Comparison of ENCODE assay signal across 8 mouse cellular contexts in the genomic region with DNA sequence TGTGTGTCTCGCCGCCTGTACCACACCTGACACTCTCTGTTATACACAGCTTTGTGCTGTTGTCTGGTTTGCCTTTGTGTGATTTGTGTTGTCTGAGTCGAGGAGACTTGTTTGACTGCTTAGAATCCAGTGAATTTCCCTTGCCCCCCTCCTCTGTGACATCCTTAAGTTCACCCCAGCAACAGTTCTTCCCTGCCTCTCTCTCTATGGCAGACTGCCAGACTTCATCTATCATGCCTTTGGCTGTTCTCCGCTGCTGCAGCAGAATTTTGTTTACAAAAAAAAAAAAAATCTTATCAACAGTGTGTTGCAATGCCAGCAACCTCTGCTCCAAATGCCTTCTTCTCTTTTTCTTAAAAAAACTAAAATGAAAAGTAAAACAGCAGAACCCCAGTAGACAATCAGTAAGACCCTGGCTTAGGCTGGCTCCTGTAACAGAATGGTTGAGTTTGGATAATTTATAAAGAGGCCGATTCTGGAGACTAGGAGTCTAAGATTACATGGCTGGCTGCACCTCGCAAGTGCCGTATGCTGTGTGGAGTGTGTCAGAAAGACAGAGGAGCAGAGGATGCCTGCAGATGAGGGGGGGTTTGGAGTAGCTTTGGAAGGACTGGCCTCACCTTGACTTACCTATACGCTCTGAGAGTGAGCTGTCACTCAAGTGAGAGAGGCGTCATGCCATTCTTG. TPM values are rescaled to one million over a fixed set of nuclear protein-coding genes. Genes with fewer than 3 reads are reported as not detected.
DNase-seq lines count a peak whose midpoint lies in the region; ATAC-seq and TF ChIP-seq lines count a peak whose summit lies in the region.

No protein-coding gene starts in this region.

- WGBS in hindbrain, embryonic 14.5 days: 45% methylated on average over 9 of the region's 9 CpGs
- 29% methylated on average over 9 of the region's 9 CpGs for WGBS in lung, postnatal 0 days

- no peak overlapping the region for H3K9ac ChIP-seq in hindbrain, embryonic 14.5 days
- no peak overlapping the region for H3K9ac ChIP-seq in lung, postnatal 0 days (replicated peaks; ENCODE audit: low read depth)

- H3K4me1 ChIP-seq in hindbrain, embryonic 14.5 days (replicated peaks; ENCODE audit: control insufficient read depth, insufficient read depth, low read length): peaks cover 21% of the 10 kb centered on the region
- H3K4me1 ChIP-seq in lung, postnatal 0 days (ENCODE audit: insufficient read depth, low read depth, low read length): peaks cover 3% of the 10 kb centered on the region

- TF ChIP-seq EP300 in lung, postnatal 0 days (IDR thresholded peaks at IDR 0.05): peak; percentile 59

- no peak overlapping the region for H3K4me3 ChIP-seq in hindbrain, embryonic 14.5 days (replicated peaks; ENCODE audit: low read length)
- no peak overlapping the region for H3K4me3 ChIP-seq in lung, postnatal 0 days (ENCODE audit: low read depth, low read length)

- intact Hi-C loops in left cerebral cortex, postnatal 14 days (cut with DNase I): no loop called here
- intact Hi-C loops in left cerebral cortex, postnatal 10 days (cut with DNase I): no loop called here

- peak; percentile 53 for ATAC-seq in common myeloid progenitor, adult 5-6 weeks (replicated peaks; ENCODE audit: low read depth, poor library complexity, severe bottlenecking)
- ATAC-seq in hindbrain, embryonic 14.5 days (ENCODE audit: low FRiP score): peak; percentile 72
- peak; percentile 58 for ATAC-seq in lung, postnatal 0 days

- no peaks in the 10 kb centered on the region for H3K27me3 ChIP-seq in hindbrain, embryonic 14.5 days (ENCODE audit: control insufficient read depth, insufficient read depth, low read length)
- H3K27me3 ChIP-seq in lung, postnatal 0 days (replicated peaks; ENCODE audit: insufficient read depth, low read length): no peaks in the 10 kb centered on the region

- H3K27ac ChIP-seq in hindbrain, embryonic 14.5 days: peak overlapping the region; percentile 49
- H3K27ac ChIP-seq in lung, postnatal 0 days (ENCODE audit: low read length): no peak overlapping the region

- no peaks in the 10 kb centered on the region for H3K9me3 ChIP-seq in hindbrain, embryonic 14.5 days (ENCODE audit: control insufficient read depth, low read length)
- H3K9me3 ChIP-seq in lung, postnatal 0 days (ENCODE audit: low read length): no peaks in the 10 kb centered on the region

- DNase-seq in left cerebral cortex, postnatal 14 days (ENCODE audit: low spot score in 2 of 2): peak; percentile 18 to 20
- DNase-seq in left cerebral cortex, postnatal 10 days (ENCODE audit: extremely low spot score in 1 of 2, low spot score in 2 of 2): no peak
- DNase-seq in hindbrain, embryonic 14.5 days (ENCODE audit: low spot score): peak; percentile 83
- DNase-seq in lung, postnatal 0 days (ENCODE audit: low spot score): peak; percentile 84
- DNase-seq in thymus, postnatal 36 days: no peak
- no peak for DNase-seq in right cerebral cortex, adult 2 months (ENCODE audit: low spot score in 2 of 2)
- no peak for DNase-seq in thymus, adult 18-20 months

- no peak for TF ChIP-seq CTCF in lung, postnatal 0 days (IDR thresholded peaks at IDR 0.05)

- no peaks in the 10 kb centered on the region for H3K36me3 ChIP-seq in hindbrain, embryonic 14.5 days (replicated peaks; ENCODE audit: control insufficient read depth, insufficient read depth)
- no peaks in the 10 kb centered on the region for H3K36me3 ChIP-seq in lung, postnatal 0 days (ENCODE audit: insufficient read depth, low read length)

- peak overlapping the region; percentile 11; the same call in 1 of the 2 replicates for H3K4me2 ChIP-seq in hindbrain, embryonic 14.5 days (replicated peaks)
- 0 out of 2 replicates have a peak overlapping the region, but pooled peaks have one; percentile 12 for H3K4me2 ChIP-seq in lung, postnatal 0 days (replicated peaks; ENCODE audit: low read depth, low read length)

RNA-seq across cellular contexts. Expression of a gene that starts 44.8 kb away (rescaled TPM):
- total RNA-seq in left cerebral cortex, postnatal 14 days (2021): 100 to 1,000 TPM in 1 of 2 experiments, 10 to 100 TPM in 1; 97.0 to 106 TPM
- 10 to 100 TPM; 77.1 to 80.7 TPM for total RNA-seq in left cerebral cortex, postnatal 10 days (2021)
- total RNA-seq in common myeloid progenitor, adult 5-6 weeks (2017): not detected in 2 replicates
- polyA plus RNA-seq in hindbrain, embryonic 14.5 days (2014; fragmentation: Nextera tagmentation; extraction: Ambion mirVana): 33.9 and 34.2 TPM in 2 replicates
- 21.6 and 23.1 TPM in 2 replicates for polyA plus RNA-seq in lung, postnatal 0 days (2015; fragmentation: Nextera tagmentation; extraction: Ambion mirVana)

Comparison
In these comparisons a context has a peak if more than half of its experiments do, and no peak if none do; other contexts are left out.
1. DNase-seq: peak in left cerebral cortex, postnatal 14 days (2 of 2), hindbrain, embryonic 14.5 days (single experiment) and lung, postnatal 0 days (single experiment); none in left cerebral cortex, postnatal 10 days (0 of 2), thymus, postnatal 36 days (0 of 2), right cerebral cortex, adult 2 months (0 of 2) and thymus, adult 18-20 months (0 of 2).
2. RNA of a gene that starts 44.8 kb away (total RNA-seq): 97.0 to 106 TPM in left cerebral cortex, postnatal 14 days and 77.1 to 80.7 TPM in left cerebral cortex, postnatal 10 days; not detected in common myeloid progenitor, adult 5-6 weeks; every median in the first group is over 10 times any median in the second.
3. Peak in every context shown above with its lines, with median percentiles within 50 percentile points of each other: ATAC-seq.